Mouse (Mus musculus) lung, embryonic 15.5 days (tissue): Measurements from ENCODE around the gene Mettl13. TPM values are rescaled to one million over a fixed set of nuclear protein-coding genes. Genes with fewer than 3 reads are reported as not detected.

Experiments used
- ATAC-seq: fragments of 200-750 bp; cut with Nextera tagmentation; 2 replicates; pipeline ENCODE4 v1.8.0; 2017; ENCODE audit warnings: moderate number of reproducible peaks, borderline replicate concordance; ENCODE audit not compliant: low FRiP score, low TSS enrichment; ENCODE audit errors: extremely low read depth
- H3K27ac ChIP-seq: fragments of 300-500 bp; sonication (generic); 2 replicates; pipeline ENCODE4 v1.5.1; 2015; ENCODE audit warnings: moderate library complexity, mild to moderate bottlenecking, inconsistent platforms
- H3K27me3 ChIP-seq: fragments of 300-500 bp; sonication (generic); 2 replicates; pipeline ENCODE4 v1.6.1; 2015; ENCODE audit warnings: inconsistent platforms
- H3K36me3 ChIP-seq: fragments of 300-500 bp; sonication (generic); 2 replicates; pipeline ENCODE4 v1.6.1; 2015; ENCODE audit warnings: inconsistent platforms
- H3K4me1 ChIP-seq: fragments of 300-500 bp; sonication (generic); 2 replicates; pipeline ENCODE4 v1.6.1; 2015; ENCODE audit warnings: inconsistent platforms
- H3K4me2 ChIP-seq: fragments of 300-500 bp; sonication (generic); 2 replicates; pipeline ENCODE4 v1.6.1; 2015; ENCODE audit warnings: inconsistent platforms, mild to moderate bottlenecking, moderate library complexity
- H3K4me3 ChIP-seq: fragments of 300-500 bp; sonication (generic); 2 replicates; pipeline ENCODE4 v1.5.1; 2015; ENCODE audit warnings: mild to moderate bottlenecking, inconsistent platforms
- H3K9ac ChIP-seq: fragments of 300-500 bp; sonication (generic); 2 replicates; pipeline ENCODE4 v1.6.1; 2015; ENCODE audit warnings: inconsistent platforms
- H3K9me3 ChIP-seq: fragments of 300-500 bp; sonication (generic); 2 replicates; pipeline ENCODE4 v1.6.1; 2016; ENCODE audit warnings: inconsistent platforms
- WGBS: fragments of 180-500 bp; shearing (Covaris S2); methylation state at CpG from one replicate; pipeline ENCODE4 v1.1.7; 2015; 5-methylcytosine and 5-hydroxymethylcytosine counted together
- polyA plus RNA-seq: library from polyadenylated mRNA; unstranded; fragments of >200 nt; fragmentation: Nextera tagmentation; extraction: Ambion mirVana; gene quantifications from 2 replicates; pipeline ENCODE4 v1.2.1, GENCODE M21; 2015

Gene Mettl13
- 22.6 and 23.4 TPM in 2 replicates for polyA plus RNA-seq

DNA sequence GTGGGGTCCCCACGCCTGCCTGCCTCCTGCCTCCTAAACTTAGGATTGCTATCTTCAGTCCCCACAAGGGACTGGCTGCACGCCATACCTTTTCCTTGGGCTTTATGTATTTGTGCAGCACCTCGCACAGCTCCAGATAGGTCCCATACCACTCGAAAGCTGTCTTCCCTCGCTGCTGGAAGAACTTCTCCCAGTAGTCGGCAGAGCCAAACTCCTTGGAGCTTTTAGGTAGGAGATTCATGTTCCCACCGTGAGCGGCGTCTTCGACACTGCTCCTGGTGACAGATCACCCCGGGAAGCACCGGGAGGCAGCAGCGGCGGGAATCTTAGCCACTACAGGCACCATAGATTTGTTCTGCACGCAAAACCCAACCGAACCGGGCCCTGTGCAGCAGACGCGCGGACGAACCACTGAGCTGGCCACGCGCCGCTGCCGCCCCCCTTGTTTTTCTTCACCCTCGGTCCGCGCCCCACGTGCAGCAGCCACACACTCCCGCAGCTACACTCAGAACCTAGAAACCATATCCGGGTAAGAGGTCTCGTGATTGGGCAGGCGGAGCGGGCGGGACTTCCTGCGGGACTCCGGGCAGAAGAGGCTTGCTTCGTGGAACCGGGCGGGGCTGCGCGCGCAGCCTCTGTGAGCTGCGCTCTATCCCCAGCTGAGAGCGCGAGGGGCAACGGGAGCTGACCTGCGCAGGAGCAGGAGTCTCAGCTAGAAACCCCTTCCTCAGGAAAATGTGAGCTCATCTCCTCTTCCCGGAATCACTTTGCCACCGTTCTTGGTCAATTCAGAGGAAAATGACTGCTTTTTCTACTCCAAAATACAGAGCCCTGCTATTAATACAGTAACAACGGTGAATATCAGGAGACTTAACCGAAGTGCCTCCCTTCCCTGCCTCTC, at the start of gene Mettl13:
TSS of gene Mettl13 (minus strand) at position 536 of the 901 bp plus-strand sequence.
- Histone ChIP-seq H3K27me3 (no peaks in the 10 kb centered on the region), H3K4me1 (peaks cover 12% of the 10 kb centered on the region), H3K27ac (peak within 1 kb of the TSS; percentile 31; the same call in 1 of the 2 replicates), H3K9ac (peak within 1 kb of the TSS; percentile 75), H3K4me2 (peak within 1 kb of the TSS; percentile 82), H3K9me3 (no peaks in the 10 kb centered on the region), H3K36me3 (peaks cover 26% of the 10 kb centered on the region), H3K4me3 (peak within 1 kb of the TSS; percentile 69)
- ATAC-seq: peak; percentile 98
- WGBS: under 1% methylated on average over 52 of the region's 52 CpGs

GRCm38 (mm10) chr1:162597379-162598102, 49.2 kb upstream of the Mettl13 start:
- H3K9me3 ChIP-seq: no peaks in the 10 kb centered on the region
- no peak overlapping the region for H3K27ac ChIP-seq
- H3K4me1 ChIP-seq: no peaks in the 10 kb centered on the region
- no peak overlapping the region for H3K9ac ChIP-seq
- H3K36me3 ChIP-seq: peaks cover 17% of the 10 kb centered on the region
- H3K4me3 ChIP-seq: no peak overlapping the region
- 46% methylated on average over 3 of the region's 3 CpGs for WGBS
- no peak for ATAC-seq
- H3K27me3 ChIP-seq: no peaks in the 10 kb centered on the region
- H3K4me2 ChIP-seq: no peak overlapping the region

DNA sequence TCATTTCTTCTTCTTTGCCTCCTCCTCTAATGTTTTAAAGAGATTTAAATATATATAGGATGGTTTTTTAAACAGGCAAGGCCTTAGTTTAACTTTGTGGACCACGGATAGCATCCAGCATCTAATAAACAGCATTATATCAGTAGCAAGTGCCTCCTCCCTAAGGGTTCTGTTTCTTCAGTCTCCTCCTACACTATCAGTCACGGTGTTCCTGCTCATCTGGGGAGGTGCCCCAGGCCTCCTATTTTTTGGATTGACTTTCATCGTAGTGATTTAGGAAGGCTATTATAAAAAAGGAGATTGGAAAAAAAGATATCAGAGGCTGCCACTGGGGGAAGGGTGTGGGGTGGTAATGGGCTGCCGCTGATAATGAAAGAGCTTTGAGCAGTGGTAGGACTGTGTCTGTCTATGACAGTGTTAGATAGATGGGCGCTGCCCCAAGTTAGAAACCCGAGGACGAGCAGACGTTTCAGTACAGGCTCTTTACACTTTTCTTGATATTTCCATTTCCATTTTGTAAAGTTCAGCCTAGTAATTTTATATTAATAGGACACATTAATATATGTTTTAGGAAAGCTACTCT, 42.2 kb upstream of the Mettl13 start:
- no peak overlapping the region for H3K4me3 ChIP-seq
- no peak overlapping the region for H3K4me2 ChIP-seq
- H3K36me3 ChIP-seq: peaks cover 4% of the 10 kb centered on the region; the same call in 1 of the 2 replicates
- no peaks in the 10 kb centered on the region for H3K9me3 ChIP-seq
- H3K4me1 ChIP-seq: peaks cover 7% of the 10 kb centered on the region; the same call in 1 of the 2 replicates
- WGBS: 61% methylated on average over 8 of the region's 8 CpGs
- no peak overlapping the region for H3K9ac ChIP-seq
- no peak for ATAC-seq
- no peak overlapping the region for H3K27ac ChIP-seq
- no peaks in the 10 kb centered on the region for H3K27me3 ChIP-seq

DNA sequence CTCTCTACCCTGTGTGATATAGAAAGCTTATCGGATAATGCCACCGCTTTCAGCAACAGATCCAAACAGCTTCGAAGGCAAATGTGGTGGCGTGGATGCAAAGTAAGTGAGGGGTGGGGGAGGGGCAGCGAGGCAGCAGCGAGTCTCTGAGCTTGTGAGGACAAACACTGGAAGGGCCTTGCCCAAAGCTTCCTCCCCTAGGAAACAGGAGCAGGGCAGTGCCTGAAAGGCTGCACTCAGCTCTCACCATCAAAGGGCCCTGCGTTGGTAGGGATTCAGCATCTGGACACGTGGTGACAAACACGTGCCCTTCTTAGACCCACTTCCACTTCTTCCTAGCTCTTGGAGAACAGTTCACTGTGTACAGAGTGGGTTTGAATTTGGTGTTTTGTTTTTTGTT, 41.1 kb upstream of the Mettl13 start:
- no peaks in the 10 kb centered on the region for H3K27me3 ChIP-seq
- no peak overlapping the region for H3K27ac ChIP-seq
- H3K4me1 ChIP-seq: peaks cover 7% of the 10 kb centered on the region; the same call in 1 of the 2 replicates
- H3K4me2 ChIP-seq: no peak overlapping the region
- no peaks in the 10 kb centered on the region for H3K9me3 ChIP-seq
- 20% methylated on average over 9 of the region's 9 CpGs for WGBS
- H3K36me3 ChIP-seq: peaks cover 7% of the 10 kb centered on the region; the same call in 1 of the 2 replicates
- H3K4me3 ChIP-seq: no peak overlapping the region
- no peak for ATAC-seq
- no peak overlapping the region for H3K9ac ChIP-seq

- peaks cover 7% of the 10 kb centered on the region; the same call in 1 of the 2 replicates for H3K4me1 ChIP-seq
- H3K27ac ChIP-seq: no peak overlapping the region
- H3K27me3 ChIP-seq: no peaks in the 10 kb centered on the region
- H3K9me3 ChIP-seq: no peaks in the 10 kb centered on the region
- 53% methylated on average over 3 of the region's 3 CpGs for WGBS
- peaks cover 15% of the 10 kb centered on the region; the same call in 1 of the 2 replicates for H3K36me3 ChIP-seq
- no peak overlapping the region for H3K9ac ChIP-seq
- no peak overlapping the region for H3K4me3 ChIP-seq
- ATAC-seq: no peak
- no peak overlapping the region for H3K4me2 ChIP-seq
Measured at GRCm38 (mm10) chr1:162588606-162589005, 40.3 kb upstream of the Mettl13 start.

- Histone ChIP-seq H3K9me3 (no peaks in the 10 kb centered on the region), H3K4me2 (no peak overlapping the region), H3K27ac (no peak overlapping the region), H3K4me1 (peaks cover 7% of the 10 kb centered on the region; the same call in 1 of the 2 replicates), H3K9ac (no peak overlapping the region), H3K4me3 (no peak overlapping the region), H3K36me3 (peaks cover 17% of the 10 kb centered on the region), H3K27me3 (no peaks in the 10 kb centered on the region)
- ATAC-seq: no peak
- 74% methylated on average over 4 of the region's 4 CpGs for WGBS
Measured at GRCm38 (mm10) chr1:162586282-162586681, 37.9 kb upstream of the Mettl13 start.

GRCm38 (mm10) chr1:162582884-162583283, 34.5 kb upstream of the Mettl13 start:
- ATAC-seq: no peak
- no peaks in the 10 kb centered on the region for H3K9me3 ChIP-seq
- WGBS: 87% methylated on average over 2 of the region's 2 CpGs

GRCm38 (mm10) chr1:162575098-162575497, 26.7 kb upstream of the Mettl13 start:
- no peaks in the 10 kb centered on the region for H3K4me1 ChIP-seq
- no peaks in the 10 kb centered on the region for H3K27me3 ChIP-seq
- no peak overlapping the region for H3K4me2 ChIP-seq
- 98% methylated on average over 3 of the region's 3 CpGs for WGBS
- no peak overlapping the region for H3K27ac ChIP-seq
- ATAC-seq: no peak
- peaks cover 25% of the 10 kb centered on the region for H3K36me3 ChIP-seq
- no peak overlapping the region for H3K4me3 ChIP-seq
- H3K9me3 ChIP-seq: no peaks in the 10 kb centered on the region
- no peak overlapping the region for H3K9ac ChIP-seq

More at GRCm38 (mm10) chr1:162582884-162583283, 34.5 kb upstream of the Mettl13 start:
- no peak overlapping the region for H3K9ac ChIP-seq
- peaks cover 31% of the 10 kb centered on the region for H3K36me3 ChIP-seq
- no peaks in the 10 kb centered on the region for H3K27me3 ChIP-seq
- no peaks in the 10 kb centered on the region for H3K4me1 ChIP-seq
- no peak overlapping the region for H3K27ac ChIP-seq
- H3K4me2 ChIP-seq: no peak overlapping the region
- H3K4me3 ChIP-seq: no peak overlapping the region

GRCm38 (mm10) chr1:162570931-162571601, 22.7 kb upstream of the Mettl13 start:
- WGBS: 1% methylated on average over 46 of the region's 46 CpGs
- peak overlapping the region; percentile 98 for H3K4me3 ChIP-seq
- H3K27me3 ChIP-seq: no peaks in the 10 kb centered on the region
- H3K27ac ChIP-seq: peak overlapping the region; percentile 92
- peaks cover 11% of the 10 kb centered on the region for H3K36me3 ChIP-seq
- H3K4me2 ChIP-seq: peak overlapping the region; percentile 70
- ATAC-seq: peak; percentile 37; the same call in 1 of the 2 replicates
- H3K9ac ChIP-seq: peak overlapping the region; percentile 98
- H3K4me1 ChIP-seq: peaks cover 6% of the 10 kb centered on the region; the same call in 1 of the 2 replicates
- H3K9me3 ChIP-seq: no peaks in the 10 kb centered on the region

GRCm38 (mm10) chr1:162570260-162570748, 22.0 kb upstream of the Mettl13 start, which contains the start of gene Vamp4:
Gene Vamp4, plus strand, starts transcription at chr1:162570515.
- peak; percentile 98 for ATAC-seq
- peaks cover 6% of the 10 kb centered on the region; the same call in 1 of the 2 replicates for H3K4me1 ChIP-seq
- under 1% methylated on average over 42 of the region's 43 CpGs for WGBS
- H3K36me3 ChIP-seq: peaks cover 11% of the 10 kb centered on the region
- H3K27me3 ChIP-seq: no peaks in the 10 kb centered on the region
- H3K27ac ChIP-seq: peak within 1 kb of the TSS; percentile 92
- peak within 1 kb of the TSS; percentile 98 for H3K9ac ChIP-seq
- H3K4me3 ChIP-seq: peak within 1 kb of the TSS; percentile 98
- H3K4me2 ChIP-seq: peak within 1 kb of the TSS; percentile 70
- no peaks in the 10 kb centered on the region for H3K9me3 ChIP-seq

GRCm38 (mm10) chr1:162567351-162567750, 19.0 kb upstream of the Mettl13 start:
- Histone ChIP-seq H3K4me1 (peaks cover 6% of the 10 kb centered on the region; the same call in 1 of the 2 replicates), H3K27ac (no peak overlapping the region), H3K9me3 (no peaks in the 10 kb centered on the region), H3K27me3 (no peaks in the 10 kb centered on the region), H3K4me2 (no peak overlapping the region), H3K9ac (no peak overlapping the region), H3K4me3 (no peak overlapping the region), H3K36me3 (no peaks in the 10 kb centered on the region)
- ATAC-seq: no peak
- WGBS: 38% methylated on average over 3 of the region's 3 CpGs
